Mouse (Mus musculus): ENCODE measurements around the gene Gm21985. TPM values are rescaled to one million over a fixed set of nuclear protein-coding genes. Genes with fewer than 3 reads are reported as not detected.
"Not testable (repeated sequence)": the region's sequence is repeated elsewhere in the genome, so short reads cannot be mapped to it uniquely, and the experiment has no call there.

The Gm21985 gene
- total and polyA plus RNA-seq, 3 experiments: 0.51 TPM; not detected in 2

DNA sequence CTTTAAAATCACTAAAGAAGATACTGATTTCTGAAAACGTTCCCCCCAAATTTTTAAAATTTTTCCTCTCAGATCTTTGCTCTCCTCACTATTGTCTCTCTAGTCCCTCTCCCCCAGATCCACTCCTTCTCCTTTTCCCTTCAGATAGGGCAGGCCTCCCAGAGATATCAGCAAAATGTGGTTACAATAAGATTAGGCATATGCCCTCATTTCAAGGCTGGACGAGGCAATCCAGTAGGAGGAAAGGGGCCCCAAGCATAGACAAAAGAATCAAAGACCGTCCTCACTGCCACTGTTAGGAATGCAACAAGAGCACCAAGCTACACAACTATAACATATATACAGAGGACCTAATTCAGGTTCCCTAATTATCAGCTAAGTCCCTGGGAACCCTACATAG, 159.2 kb downstream of the Gm21985 start:
- in situ Hi-C loops (cut with MboI; ENCODE audit: low pct_ligation_motif_present, low pct_unique_long_range_greater_than_20kb, low sequenced_read_pairs) (no loop called here), dilution Hi-C loops (cut with MboI; ENCODE audit: extremely low pct_ligation_motif_present, extremely low pct_unique_long_range_greater_than_20kb, low sequenced_read_pairs) (no loop called here)
- H3K27ac ChIP-seq (ENCODE audit: insufficient read depth, low read depth): no peak overlapping the region
- H3K4me1 ChIP-seq (ENCODE audit: control insufficient read depth in 1 of 2, insufficient read depth in 2 of 2): no peaks in the 10 kb centered on the region
- no peaks in the 10 kb centered on the region for H3K79me2 ChIP-seq (replicated peaks; ENCODE audit: control insufficient read depth, extremely low read depth, insufficient read depth, poor library complexity, severe bottlenecking)
- H3K27me3 ChIP-seq (replicated peaks): no peaks in the 10 kb centered on the region
- no peaks in the 10 kb centered on the region for H3K9me3 ChIP-seq (replicated peaks; ENCODE audit: low read length)
- H3K4me2 ChIP-seq (ENCODE audit: insufficient read depth, low read depth, poor library complexity, severe bottlenecking): no peak overlapping the region
- DNase-seq (ENCODE audit: extremely low read depth): no peak
- no peak overlapping the region for H3K9ac ChIP-seq (ENCODE audit: insufficient read depth, low read depth)
- no peak overlapping the region for H3K4me3 ChIP-seq (replicated peaks in 1 of 3; ENCODE audit: low read depth in 2 of 3, low read length in 2 of 3, poor library complexity in 1 of 3)
- H3K36me3 ChIP-seq (replicated peaks in 1 of 2; ENCODE audit: control insufficient read depth in 1 of 2, insufficient read depth in 1 of 2, low read length in 1 of 2): no peaks in the 10 kb centered on the region
- TF ChIP-seq ZNF384 (IDR thresholded peaks at IDR 0.05; ENCODE audit: low read depth, low read length) (no peak), USF2 (conservative IDR thresholded peaks at IDR 0.05; ENCODE audit: low read depth, low read length) (no peak), RCOR1 (conservative IDR thresholded peaks at IDR 0.05; ENCODE audit: low read depth, low read length) (no peak), IRF4 (IDR thresholded peaks at IDR 0.05; ENCODE audit: low read depth, low read length) (no peak), POLR2AphosphoS2 (IDR thresholded peaks at IDR 0.05; ENCODE audit: low read depth, low read length) (no peak), ZMIZ1 (IDR thresholded peaks at IDR 0.05; ENCODE audit: low read depth, low read length) (no peak), USF1 (IDR thresholded peaks at IDR 0.05; ENCODE audit: low read depth, low read length) (no peak), E2F4 (IDR thresholded peaks at IDR 0.05; ENCODE audit: insufficient replicate concordance, low read depth, low read length) (no peak), ZKSCAN1 (IDR thresholded peaks at IDR 0.05; ENCODE audit: borderline replicate concordance, low read depth, low read length) (no peak), MAX (IDR thresholded peaks at IDR 0.05; ENCODE audit: low read length) (no peak), CHD2 (IDR thresholded peaks at IDR 0.05; ENCODE audit: low read length) (no peak), MYC (IDR thresholded peaks at IDR 0.05; ENCODE audit: low read depth, low read length) (no peak), PAX5 (IDR thresholded peaks at IDR 0.05; ENCODE audit: low read length) (no peak), JUN (IDR thresholded peaks at IDR 0.05; ENCODE audit: insufficient read depth, low read depth, low read length) (no peak), JUND (conservative IDR thresholded peaks at IDR 0.05; ENCODE audit: low read depth, low read length) (no peak)

DNA sequence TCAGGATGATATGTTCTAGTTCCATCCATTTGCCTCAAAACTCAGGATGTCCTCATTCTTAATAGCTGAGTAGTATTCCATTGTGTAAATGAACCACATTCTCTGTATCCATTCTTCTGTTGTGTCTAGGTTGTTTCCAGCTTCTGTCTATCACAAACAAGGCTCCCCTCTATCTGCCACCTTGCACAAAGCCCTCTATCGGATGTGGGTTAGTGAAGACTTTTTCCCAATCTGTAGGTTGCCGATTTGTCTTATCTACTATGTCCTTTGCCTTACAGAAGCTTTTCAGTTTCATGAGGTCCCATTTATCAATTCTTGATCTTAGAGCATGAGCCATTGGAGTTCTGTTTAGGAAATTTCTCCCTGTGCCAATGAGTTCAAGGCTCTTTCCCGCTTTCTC, 162.4 kb downstream of the Gm21985 start:
- in situ Hi-C loops (cut with MboI; ENCODE audit: low pct_ligation_motif_present, low pct_unique_long_range_greater_than_20kb, low sequenced_read_pairs); H3K4me1 ChIP-seq (ENCODE audit: control insufficient read depth in 1 of 2, insufficient read depth in 2 of 2); H3K79me2 ChIP-seq (replicated peaks; ENCODE audit: control insufficient read depth, extremely low read depth, insufficient read depth, poor library complexity, severe bottlenecking); H3K36me3 ChIP-seq (replicated peaks in 1 of 2; ENCODE audit: control insufficient read depth in 1 of 2, insufficient read depth in 1 of 2, low read length in 1 of 2); dilution Hi-C loops (cut with MboI; ENCODE audit: extremely low pct_ligation_motif_present, extremely low pct_unique_long_range_greater_than_20kb, low sequenced_read_pairs); H3K9me3 ChIP-seq (replicated peaks; ENCODE audit: low read length); H3K4me2 ChIP-seq (ENCODE audit: insufficient read depth, low read depth, poor library complexity, severe bottlenecking); H3K27me3 ChIP-seq (replicated peaks); H3K4me3 ChIP-seq (replicated peaks in 1 of 3; ENCODE audit: low read depth in 2 of 3, low read length in 2 of 3, poor library complexity in 1 of 3); DNase-seq (ENCODE audit: extremely low read depth); H3K27ac ChIP-seq (ENCODE audit: insufficient read depth, low read depth); H3K9ac ChIP-seq (ENCODE audit: insufficient read depth, low read depth): not testable (repeated sequence)

DNA sequence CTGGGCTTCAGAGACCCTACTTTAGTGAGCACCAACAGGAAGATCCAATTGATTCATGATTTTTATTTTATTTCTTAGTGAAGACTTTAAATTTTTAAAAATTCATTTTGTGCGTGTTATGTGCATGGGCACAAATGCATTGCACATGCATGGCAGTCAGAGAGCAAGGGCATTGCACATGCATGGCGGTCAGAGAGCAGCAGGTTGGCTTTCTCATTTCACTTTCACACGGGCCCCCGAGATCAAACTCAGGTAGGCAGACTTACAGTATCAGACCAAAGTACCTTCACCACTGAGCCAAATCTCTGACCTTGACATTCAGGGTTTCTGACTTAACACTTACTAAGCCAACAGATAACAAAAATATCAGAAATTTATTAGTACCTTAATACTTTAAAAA, 163.6 kb downstream of the Gm21985 start:
- no peaks in the 10 kb centered on the region for H3K27me3 ChIP-seq (replicated peaks)
- in situ Hi-C loops (cut with MboI; ENCODE audit: low pct_ligation_motif_present, low pct_unique_long_range_greater_than_20kb, low sequenced_read_pairs): no loop called here
- no peak overlapping the region for H3K4me3 ChIP-seq (replicated peaks in 1 of 3; ENCODE audit: low read depth in 2 of 3, low read length in 2 of 3, poor library complexity in 1 of 3)
- no peaks in the 10 kb centered on the region for H3K9me3 ChIP-seq (replicated peaks; ENCODE audit: low read length)
- no peaks in the 10 kb centered on the region for H3K36me3 ChIP-seq (replicated peaks in 1 of 2; ENCODE audit: control insufficient read depth in 1 of 2, insufficient read depth in 1 of 2, low read length in 1 of 2)
- H3K4me2 ChIP-seq (ENCODE audit: insufficient read depth, low read depth, poor library complexity, severe bottlenecking): no peak overlapping the region; the same call in 1 of the 2 replicates
- H3K4me1 ChIP-seq (ENCODE audit: control insufficient read depth in 1 of 2, insufficient read depth in 2 of 2): peaks cover 0 to 14% of the 10 kb centered on the region in 2 experiments; a peak in 2 of 4 replicates
- H3K79me2 ChIP-seq (replicated peaks; ENCODE audit: control insufficient read depth, extremely low read depth, insufficient read depth, poor library complexity, severe bottlenecking): no peaks in the 10 kb centered on the region
- TF ChIP-seq MAX (IDR thresholded peaks at IDR 0.05; ENCODE audit: low read length) (no peak), MXI1 (IDR thresholded peaks at IDR 0.05; ENCODE audit: low read depth, low read length) (no peak)
- no peak overlapping the region for H3K27ac ChIP-seq (ENCODE audit: insufficient read depth, low read depth)
- no peak for DNase-seq (ENCODE audit: extremely low read depth)
- dilution Hi-C loops (cut with MboI; ENCODE audit: extremely low pct_ligation_motif_present, extremely low pct_unique_long_range_greater_than_20kb, low sequenced_read_pairs): no loop called here
- H3K9ac ChIP-seq (ENCODE audit: insufficient read depth, low read depth): no peak overlapping the region
